Mouse (Mus musculus): ENCODE results near the gene Ttc5.

GRCm38 (mm10) chr14:50804683-50805082, 19.4 kb upstream of the Ttc5 start:
- no peak for TF ChIP-seq CTCF (IDR thresholded peaks at IDR 0.05; ENCODE audit: low read depth, low read length)
- no peak for TF ChIP-seq POLR2A (IDR thresholded peaks at IDR 0.05; ENCODE audit: extremely low read depth, insufficient read depth, low read length)

All from liver, adult 2 months (tissue).